Mouse (Mus musculus) brain, embryonic 14.5 days (tissue): ENCODE results near the gene Ptprk.

Source experiments
- CTCF ChIP-seq: fragments of 200-500 bp; IDR thresholded peaks from 2 replicates; pipeline ENCODE4 v1.5.1; 2012; ENCODE audit warnings: inconsistent platforms, mild to moderate bottlenecking, moderate library complexity, borderline replicate concordance; ENCODE audit not compliant: insufficient read depth, insufficient read length; ENCODE audit errors: extremely low read depth
- POLR2A ChIP-seq: fragments of 200-500 bp; IDR thresholded peaks from 2 replicates; pipeline ENCODE4 v1.6.1; 2012; ENCODE audit warnings: mild to moderate bottlenecking, inconsistent platforms, borderline replicate concordance; ENCODE audit not compliant: poor library complexity, insufficient read depth, insufficient read length, severe bottlenecking; ENCODE audit errors: extremely low read depth

DNA sequence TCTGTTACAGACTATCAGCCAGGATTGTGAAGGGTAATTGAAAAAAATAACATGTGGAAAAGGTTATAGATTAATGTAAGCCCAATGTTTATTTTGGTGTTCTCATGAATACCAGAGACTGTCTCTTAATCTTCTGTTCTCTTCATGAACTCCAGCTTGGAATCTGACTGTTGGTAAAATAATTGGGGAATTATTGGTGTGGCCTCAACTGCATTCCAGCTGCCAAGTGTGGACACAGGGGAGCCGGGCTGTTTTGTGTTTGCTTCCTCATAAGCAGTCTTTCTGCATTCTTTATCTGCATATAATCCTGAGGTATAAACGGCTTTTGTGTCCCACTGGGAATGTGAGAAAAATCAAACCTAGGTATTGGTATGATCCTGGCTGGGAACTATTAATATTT lies 29.3 kb downstream of the Ptprk start:
- TF ChIP-seq CTCF, result no peak
- TF ChIP-seq POLR2A, result no peak
